Mouse (Mus musculus) frontal cortex, postnatal 10 days (tissue): ENCODE data around the gene Cd52.

Experiments used
- DNase-seq, 2 experiments: peaks; one replicate each; pipeline ENCODE4 v3.0.0; 2022; ENCODE audit warnings: low spot score in 2 of 2, mixed read lengths in 1 of 2

The Cd52 gene

DNA sequence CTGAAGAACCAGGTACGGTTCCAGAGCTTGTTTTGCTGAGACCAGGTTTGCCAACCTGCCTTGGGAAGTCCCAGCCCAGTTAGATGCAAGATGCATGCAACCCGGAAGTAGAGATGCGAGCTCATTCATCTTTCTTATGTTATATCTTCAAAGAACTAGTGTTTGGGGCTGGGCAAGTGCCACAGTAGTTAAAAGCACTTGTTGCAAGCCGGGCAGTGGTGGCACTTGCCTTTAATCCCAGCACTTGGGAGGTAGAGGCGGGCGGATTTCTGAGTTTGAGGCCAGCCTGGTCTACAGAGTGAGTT lies 3.7 kb downstream of the Cd52 start:
- DNase-seq, result no peak

DNA sequence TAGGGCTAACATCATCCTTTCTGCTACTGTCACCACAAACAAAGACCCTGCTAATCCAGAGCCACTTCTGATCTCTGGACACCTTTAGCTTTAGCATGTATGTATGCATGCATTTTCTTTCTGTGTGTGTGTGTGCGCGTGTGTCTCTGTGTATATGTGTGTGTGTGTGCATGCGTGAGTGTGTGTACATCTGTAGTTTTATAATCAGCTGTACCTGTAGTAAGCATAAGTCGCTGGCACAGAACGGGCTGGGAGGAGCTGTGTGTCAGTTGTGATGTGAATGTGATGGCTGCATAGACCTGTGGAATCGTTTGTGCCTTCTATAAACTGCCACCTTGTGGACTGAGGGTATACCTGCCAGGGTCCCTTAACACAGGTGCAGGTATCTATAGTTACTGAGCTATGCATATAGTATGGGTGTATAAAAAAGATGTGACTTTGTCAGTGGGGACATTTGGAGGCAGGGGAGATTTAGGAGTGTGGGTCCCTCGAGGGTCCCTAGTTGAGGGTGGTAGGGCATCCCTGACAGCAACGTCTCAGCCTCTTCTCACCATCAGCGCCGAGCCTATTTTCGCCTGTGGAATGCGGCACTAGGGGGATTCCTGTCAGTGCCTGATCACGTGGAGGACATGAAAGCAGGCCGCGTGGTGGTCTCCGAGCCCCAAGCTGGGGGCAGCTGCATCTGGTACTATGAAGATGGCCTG lies 4.2 kb downstream of the Cd52 start:
- DNase-seq, result no peak

DNA sequence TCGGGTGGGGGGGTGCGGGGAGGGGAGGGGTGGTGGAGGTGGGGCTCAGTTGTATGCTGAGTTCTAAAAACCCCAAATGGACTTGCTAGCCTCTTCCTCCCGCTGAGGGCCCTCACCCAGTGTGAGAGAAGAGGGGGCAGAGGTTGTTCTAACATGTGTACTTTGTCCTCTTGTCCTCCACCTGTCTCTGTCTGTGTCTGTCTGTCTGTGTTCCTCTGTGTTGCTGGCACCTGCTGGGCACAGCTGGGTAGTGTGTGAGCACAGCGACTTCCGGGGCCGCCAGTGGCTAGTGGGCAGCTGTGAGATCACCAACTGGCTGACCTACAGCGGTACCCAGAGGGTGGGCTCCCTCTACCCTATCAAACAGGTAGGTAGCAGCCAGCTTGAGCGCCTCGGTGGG lies 5.9 kb downstream of the Cd52 start:
- DNase-seq, result no peak

- DNase-seq, result no peak
Measured at GRCm38 (mm10) chr4:134087412-134087811, 7.5 kb downstream of the Cd52 start.

DNA sequence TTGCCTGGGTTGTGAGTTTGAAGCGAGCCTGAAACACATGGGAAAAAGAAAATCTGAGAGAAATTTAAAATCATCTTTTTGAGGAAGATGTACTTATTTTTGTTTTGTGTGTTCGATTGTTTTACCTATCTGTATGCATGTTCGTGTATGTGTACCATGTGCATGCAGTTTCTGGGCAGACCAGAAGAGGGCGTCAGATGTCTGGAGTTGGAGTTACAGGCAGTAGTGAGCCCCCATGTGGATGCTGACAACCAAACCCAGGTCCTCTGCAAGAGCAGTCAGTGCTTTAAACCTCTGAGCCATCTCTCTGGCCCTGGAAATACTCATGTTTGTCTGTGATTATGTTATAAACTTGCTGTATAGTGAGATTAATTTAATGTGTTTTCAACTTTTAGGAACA lies 9.9 kb downstream of the Cd52 start:
- DNase-seq, result no peak

DNA sequence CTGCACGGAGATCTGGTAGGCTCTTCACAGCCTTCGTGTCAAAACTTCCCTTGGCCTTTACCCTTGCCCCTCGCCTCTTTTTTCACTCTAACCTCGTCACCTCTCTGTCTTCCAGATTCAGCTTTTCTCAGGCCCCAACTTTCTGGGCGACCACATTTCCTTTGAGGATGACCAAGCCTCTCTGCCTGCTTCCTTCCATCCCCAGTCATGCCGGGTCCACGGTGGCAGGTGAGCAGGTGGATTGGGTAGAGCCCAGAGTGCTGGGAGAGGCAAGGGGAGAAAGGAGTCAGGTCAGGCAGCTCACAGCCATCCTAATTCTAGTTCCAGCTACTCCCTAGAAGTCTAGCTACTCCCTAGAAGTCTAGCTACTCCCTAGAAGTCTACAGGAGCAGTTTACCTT lies 12.4 kb downstream of the Cd52 start:
- DNase-seq, result no peak

GRCm38 (mm10) chr4:134081730-134082386 lies 13.0 kb downstream of the Cd52 start:
- DNase-seq, result peak in 1 of 2 experiments; percentile 30

GRCm38 (mm10) chr4:134080674-134081073 lies 14.2 kb downstream of the Cd52 start:
- DNase-seq, result no peak

- DNase-seq, result peak; percentile 26 to 40
Measured at GRCm38 (mm10) chr4:134078694-134079093, 16.2 kb downstream of the Cd52 start.

- DNase-seq, result no peak
Measured at GRCm38 (mm10) chr4:134068793-134069580, 25.9 kb downstream of the Cd52 start.

DNA sequence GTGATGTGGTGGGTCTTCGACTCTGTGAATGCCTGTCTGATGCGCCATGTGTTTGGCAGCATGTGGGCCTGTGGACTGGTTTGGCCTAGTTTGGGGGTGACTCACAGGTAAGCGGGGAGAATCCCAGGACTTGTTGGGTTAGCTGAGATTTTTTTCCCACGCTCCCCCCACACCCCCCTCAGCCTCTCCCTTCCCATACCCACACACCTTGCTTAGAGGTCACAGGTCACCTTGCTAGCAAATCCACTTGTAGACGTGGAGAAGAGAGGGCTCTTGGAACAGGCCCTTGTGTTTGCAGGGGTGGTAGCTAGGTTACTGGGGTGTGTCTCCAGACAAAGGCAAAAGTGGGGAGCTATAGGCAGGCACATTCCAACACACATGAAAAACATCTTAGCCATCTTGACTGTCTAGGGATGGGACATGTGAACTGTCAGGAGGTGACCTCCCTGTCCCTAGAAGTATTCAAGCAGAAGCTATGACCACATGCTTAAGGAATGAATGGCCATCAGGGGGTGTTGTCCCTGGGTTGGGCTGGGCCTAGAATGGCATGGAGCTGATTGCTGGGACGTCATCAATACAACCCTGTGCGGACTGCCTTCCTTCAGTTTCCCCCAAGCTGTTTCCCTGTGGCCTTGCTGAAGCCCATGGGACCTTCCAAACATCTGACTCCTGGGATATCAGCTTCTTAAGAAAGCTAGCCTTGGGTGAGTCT lies 26.9 kb downstream of the Cd52 start:
- DNase-seq, result no peak

DNA sequence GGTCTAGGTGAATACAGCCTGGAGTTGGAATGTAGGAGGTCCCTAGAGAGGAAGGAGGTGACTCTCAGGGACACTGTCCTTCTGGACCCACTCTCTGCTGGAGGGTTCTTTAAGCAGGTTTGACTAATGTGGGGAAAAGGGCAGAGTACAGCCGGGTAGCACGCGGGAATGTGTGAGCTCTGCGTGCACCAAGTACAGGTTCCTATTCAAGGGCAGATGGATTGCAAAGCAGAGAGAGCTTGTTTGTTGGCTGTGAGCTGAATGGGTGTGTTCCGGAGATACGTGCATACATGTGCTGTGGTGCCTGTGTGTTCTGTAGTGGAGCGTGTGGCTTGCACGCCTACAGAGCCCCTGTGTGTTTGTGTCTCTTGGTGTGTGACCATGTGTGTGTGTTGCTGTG lies 27.5 kb downstream of the Cd52 start:
- DNase-seq, result no peak

- no peak for DNase-seq
Measured at GRCm38 (mm10) chr4:134065431-134066004, 29.4 kb downstream of the Cd52 start.

DNA sequence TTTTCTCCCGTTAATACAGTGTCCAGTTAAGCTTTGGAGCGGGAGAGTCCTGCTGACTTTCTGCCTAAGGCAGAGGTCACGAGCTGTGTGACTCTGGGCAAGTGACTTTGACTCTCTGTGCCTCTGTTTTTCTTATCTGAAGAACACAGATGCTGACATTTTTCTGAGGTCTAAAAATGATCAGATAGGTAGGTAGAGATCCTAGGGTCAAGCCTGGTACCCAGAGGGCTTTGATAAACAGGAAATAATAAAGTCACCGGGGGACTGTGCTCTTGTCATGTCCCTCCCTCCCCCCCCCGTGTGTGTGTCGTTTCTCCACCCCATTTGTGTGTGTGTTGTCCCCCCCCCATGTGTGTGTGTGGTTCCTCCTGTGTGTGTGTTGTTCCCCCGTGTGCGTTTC lies 32.3 kb downstream of the Cd52 start:
- no peak for DNase-seq

- DNase-seq, result no peak
Measured at GRCm38 (mm10) chr4:134061944-134062446, 32.9 kb downstream of the Cd52 start.

DNA sequence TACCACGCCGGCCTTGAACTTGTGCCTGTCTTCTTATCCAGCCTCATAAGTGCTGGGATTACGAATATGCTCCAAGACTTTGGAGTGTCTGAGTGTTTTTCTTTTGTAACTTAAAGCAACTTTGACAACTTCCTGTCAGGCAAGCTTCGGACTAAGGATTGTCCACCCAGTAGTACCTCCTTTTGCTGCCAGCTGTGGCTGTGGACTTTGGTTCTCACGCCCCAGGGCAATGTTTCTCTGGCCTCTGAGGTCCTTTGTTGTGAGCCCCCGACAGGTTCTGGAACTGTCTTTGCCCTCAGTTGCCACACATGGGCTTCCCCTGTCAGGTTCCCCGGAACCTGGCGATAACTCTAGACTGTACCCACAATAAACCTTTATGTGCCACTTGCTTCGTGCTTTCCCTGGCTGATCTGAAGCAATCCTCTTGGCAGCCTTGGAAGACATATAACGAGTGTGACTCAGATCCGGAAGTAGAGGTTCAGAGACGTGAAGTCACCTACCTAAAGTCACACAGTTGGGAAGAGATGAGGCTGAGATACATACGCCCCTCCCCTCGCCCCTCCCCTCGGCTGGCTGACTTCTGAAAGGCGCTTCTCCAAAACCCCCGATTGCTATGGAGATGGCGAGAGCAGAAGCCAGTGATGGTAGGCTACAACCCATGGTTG lies 33.6 kb downstream of the Cd52 start:
- DNase-seq, result no peak

DNA sequence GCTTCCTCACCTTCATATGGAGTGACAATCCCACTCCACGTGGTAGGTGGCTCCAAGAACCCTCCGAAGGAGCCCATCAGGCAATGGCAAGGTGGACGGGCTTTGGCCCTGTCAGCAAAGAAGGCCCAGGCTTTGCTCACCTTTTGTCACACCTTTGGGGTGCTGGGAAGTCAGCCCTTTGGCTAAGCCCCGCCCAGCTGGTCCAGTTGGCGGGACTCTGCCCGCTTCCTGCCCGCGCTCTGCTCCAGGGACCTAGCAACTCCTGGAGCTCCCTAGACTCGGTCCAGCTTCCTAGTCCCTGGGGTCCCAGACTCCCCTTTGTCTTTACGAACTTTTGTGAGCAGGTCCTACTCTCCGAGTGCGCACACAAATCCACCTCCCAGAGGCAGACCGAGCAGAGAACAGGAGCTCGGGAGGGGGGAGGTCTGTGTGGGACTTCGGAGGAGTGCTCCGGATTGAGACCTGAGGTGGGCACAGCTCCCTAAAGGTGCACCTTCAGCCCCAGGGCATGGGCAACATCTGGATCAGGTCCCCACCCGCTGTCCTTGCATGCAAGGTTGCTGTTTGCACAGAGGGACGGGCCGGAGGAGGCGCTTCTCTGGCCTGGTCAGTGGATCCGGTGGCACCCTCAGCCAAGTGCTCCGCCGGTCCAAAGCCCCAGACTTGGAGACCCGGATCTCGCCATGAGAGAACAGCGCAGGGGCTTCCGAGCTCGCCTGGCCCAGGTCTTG lies 34.6 kb downstream of the Cd52 start, which contains the start of gene Crybg2:
Gene Crybg2, plus strand, starts transcription at position 681 of the 731 bp plus-strand sequence.
- DNase-seq, result no peak

DNA sequence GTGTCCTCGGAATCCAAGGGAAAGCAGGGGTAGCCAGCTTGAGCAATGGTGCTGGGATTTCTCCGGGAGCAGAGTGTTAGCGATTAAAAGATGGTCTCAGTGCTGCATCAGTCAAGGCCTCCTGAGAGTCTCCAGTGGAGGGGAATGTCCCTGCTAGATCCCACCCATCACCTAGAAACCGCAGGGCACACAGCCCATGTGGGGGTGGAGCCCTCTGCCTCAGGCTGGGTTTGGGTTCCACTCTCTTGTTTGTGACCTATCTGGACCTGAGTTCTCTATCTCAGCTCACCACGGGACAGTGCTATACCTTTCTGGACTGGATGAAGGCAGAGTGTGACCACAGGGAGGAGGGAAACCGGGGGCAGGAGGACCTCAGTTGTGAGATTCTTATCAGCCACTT lies 36.0 kb downstream of the Cd52 start:
- DNase-seq, result no peak

- no peak for DNase-seq
Measured at GRCm38 (mm10) chr4:134058166-134058715, 36.6 kb downstream of the Cd52 start.

- no peak for DNase-seq
Measured at GRCm38 (mm10) chr4:134053538-134053937, 41.3 kb downstream of the Cd52 start, which contains the start of gene Zfp683. TSS of gene Zfp683 (plus strand) at chr4:134053838.
